Mouse (Mus musculus): ENCODE data around the gene Tcea3. TPM values are rescaled to one million over a fixed set of nuclear protein-coding genes. Genes with fewer than 3 reads are reported as not detected.
A peak's percentile ranks its signal among the peaks of the same experiment; 100 is the strongest.

The Tcea3 gene
- polyA plus RNA-seq, 1 experiment from 2014 or later: 29.1 TPM

DNA sequence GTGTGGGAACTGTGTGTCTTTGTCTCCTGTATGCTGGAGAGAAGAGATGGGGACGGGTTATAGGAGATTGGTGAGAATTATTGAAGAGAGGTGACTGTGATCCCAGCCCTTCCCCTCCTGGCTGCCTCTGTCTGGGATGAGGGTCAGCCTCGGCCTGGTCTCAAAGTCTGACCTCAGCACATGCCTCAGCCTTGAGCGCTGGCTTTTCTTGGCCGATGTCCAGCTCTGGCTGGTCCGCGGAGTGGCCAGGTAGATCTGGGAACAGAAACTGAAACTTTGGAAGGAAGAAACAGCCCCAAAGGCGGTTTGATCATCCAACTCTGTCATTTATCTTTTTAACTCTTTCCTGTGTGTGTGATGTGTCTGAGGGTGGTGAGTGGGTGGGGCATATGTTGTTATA, 33.9 kb upstream of the Tcea3 start:
- Histone ChIP-seq H3K27ac (ENCODE audit: low read length) (peak overlapping the region; percentile 10; the same call in 1 of the 2 replicates), H3K9me3 (replicated peaks; ENCODE audit: control insufficient read depth, low read length) (no peaks in the 10 kb centered on the region), H3K4me2 (ENCODE audit: low read depth, low read length) (no peak overlapping the region), H3K9ac (ENCODE audit: low read length) (peak overlapping the region; percentile 50; the same call in 1 of the 2 replicates), H3K27me3 (ENCODE audit: control insufficient read depth, insufficient read depth, low read length) (no peaks in the 10 kb centered on the region), H3K36me3 (ENCODE audit: control insufficient read depth, insufficient read depth, low read length) (no peaks in the 10 kb centered on the region), H3K4me3 (replicated peaks; ENCODE audit: low read length) (no peak overlapping the region), H3K4me1 (ENCODE audit: control insufficient read depth, insufficient read depth, low read length) (peaks cover 30% of the 10 kb centered on the region)
- no peak for ATAC-seq (ENCODE audit: insufficient read depth, low FRiP score)
- whole genome bisulfite sequencing: 53% methylated on average over 7 of the region's 7 CpGs

DNA sequence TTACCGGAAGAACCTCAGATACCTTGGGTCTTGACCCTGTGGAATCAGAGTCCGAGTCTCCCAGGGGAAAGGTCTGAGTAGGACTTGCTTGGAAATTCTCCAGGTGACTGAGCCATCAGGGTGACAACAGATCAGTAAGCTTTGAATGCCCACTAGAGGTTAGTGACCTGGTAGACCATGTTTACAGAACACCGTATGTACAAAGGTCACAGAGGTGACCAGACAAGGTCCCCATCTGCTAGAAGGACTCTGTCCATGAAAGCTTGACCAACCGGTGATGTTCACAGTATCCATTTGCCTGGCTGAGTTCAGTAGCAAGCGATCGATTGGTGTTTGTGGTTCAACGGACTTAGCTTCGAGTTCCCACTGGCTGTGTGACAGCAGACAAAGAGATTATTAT, 32.7 kb upstream of the Tcea3 start:
- no peak overlapping the region for H3K4me2 ChIP-seq (ENCODE audit: low read depth, low read length)
- H3K4me1 ChIP-seq (ENCODE audit: control insufficient read depth, insufficient read depth, low read length): peaks cover 37% of the 10 kb centered on the region
- no peak overlapping the region for H3K27ac ChIP-seq (ENCODE audit: low read length)
- H3K27me3 ChIP-seq (ENCODE audit: control insufficient read depth, insufficient read depth, low read length): no peaks in the 10 kb centered on the region
- no peak overlapping the region for H3K4me3 ChIP-seq (replicated peaks; ENCODE audit: low read length)
- H3K36me3 ChIP-seq (ENCODE audit: control insufficient read depth, insufficient read depth, low read length): no peaks in the 10 kb centered on the region
- no peak for ATAC-seq (ENCODE audit: insufficient read depth, low FRiP score)
- H3K9ac ChIP-seq (ENCODE audit: low read length): no peak overlapping the region
- 72% methylated on average over 8 of the region's 8 CpGs for WGBS
- H3K9me3 ChIP-seq (replicated peaks; ENCODE audit: control insufficient read depth, low read length): no peaks in the 10 kb centered on the region

DNA sequence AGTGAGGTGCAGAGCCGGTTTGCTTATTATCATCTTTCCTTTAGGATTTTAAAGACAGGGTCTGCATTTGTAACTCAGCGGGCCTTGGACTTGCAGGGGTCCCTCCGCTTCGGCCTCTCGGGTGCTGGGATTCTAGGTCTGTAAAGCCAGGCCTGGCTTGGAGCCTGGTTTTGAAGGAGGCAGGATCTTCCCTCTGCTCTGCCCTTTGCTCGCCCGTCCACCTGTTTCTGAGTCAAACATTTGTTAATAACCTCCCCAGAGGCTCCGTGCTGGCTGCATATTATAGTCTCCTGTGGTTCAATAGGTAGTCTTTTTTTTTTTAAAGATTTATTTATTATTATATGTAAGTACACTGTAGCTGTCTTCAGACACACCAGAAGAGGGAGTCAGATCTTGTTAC, 32.0 kb upstream of the Tcea3 start:
- Histone ChIP-seq H3K27me3 (ENCODE audit: control insufficient read depth, insufficient read depth, low read length) (no peaks in the 10 kb centered on the region), H3K36me3 (ENCODE audit: control insufficient read depth, insufficient read depth, low read length) (no peaks in the 10 kb centered on the region), H3K27ac (ENCODE audit: low read length) (no peak overlapping the region), H3K4me3 (replicated peaks; ENCODE audit: low read length) (no peak overlapping the region), H3K4me1 (ENCODE audit: control insufficient read depth, insufficient read depth, low read length) (peaks cover 45% of the 10 kb centered on the region), H3K4me2 (ENCODE audit: low read depth, low read length) (no peak overlapping the region), H3K9ac (ENCODE audit: low read length) (no peak overlapping the region), H3K9me3 (replicated peaks; ENCODE audit: control insufficient read depth, low read length) (no peaks in the 10 kb centered on the region)
- no peak for ATAC-seq (ENCODE audit: insufficient read depth, low FRiP score)
- 78% methylated on average over 8 of the region's 8 CpGs for WGBS

DNA sequence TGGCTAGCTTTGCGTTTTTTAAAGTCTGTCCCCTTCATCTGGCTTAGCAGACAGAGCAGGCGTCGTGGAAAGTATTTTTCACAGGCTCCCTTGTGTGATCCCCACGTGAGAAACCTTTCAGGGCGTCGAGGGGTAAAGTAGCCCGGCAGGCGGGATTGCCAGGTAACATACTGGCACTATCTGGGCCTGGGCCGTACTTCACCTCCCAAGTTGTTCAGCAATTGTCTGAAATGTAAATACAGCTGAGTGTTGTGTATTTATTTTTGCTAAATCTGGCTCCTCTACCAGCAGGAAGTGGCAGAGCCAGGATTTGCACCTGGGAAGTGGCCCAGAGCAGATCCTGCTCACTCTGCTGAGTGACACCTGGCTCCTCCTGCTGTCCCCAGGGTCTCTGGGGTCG, 30.5 kb upstream of the Tcea3 start:
- Histone ChIP-seq H3K9ac (ENCODE audit: low read length) (no peak overlapping the region), H3K4me2 (ENCODE audit: low read depth, low read length) (no peak overlapping the region), H3K36me3 (ENCODE audit: control insufficient read depth, insufficient read depth, low read length) (no peaks in the 10 kb centered on the region), H3K27ac (ENCODE audit: low read length) (0 out of 2 replicates have a peak overlapping the region, but pooled peaks have one; percentile 2), H3K27me3 (ENCODE audit: control insufficient read depth, insufficient read depth, low read length) (no peaks in the 10 kb centered on the region), H3K4me3 (replicated peaks; ENCODE audit: low read length) (no peak overlapping the region), H3K9me3 (replicated peaks; ENCODE audit: control insufficient read depth, low read length) (no peaks in the 10 kb centered on the region), H3K4me1 (ENCODE audit: control insufficient read depth, insufficient read depth, low read length) (peaks cover 49% of the 10 kb centered on the region)
- WGBS: 34% methylated on average over 10 of the region's 10 CpGs
- ATAC-seq (ENCODE audit: insufficient read depth, low FRiP score): no peak

DNA sequence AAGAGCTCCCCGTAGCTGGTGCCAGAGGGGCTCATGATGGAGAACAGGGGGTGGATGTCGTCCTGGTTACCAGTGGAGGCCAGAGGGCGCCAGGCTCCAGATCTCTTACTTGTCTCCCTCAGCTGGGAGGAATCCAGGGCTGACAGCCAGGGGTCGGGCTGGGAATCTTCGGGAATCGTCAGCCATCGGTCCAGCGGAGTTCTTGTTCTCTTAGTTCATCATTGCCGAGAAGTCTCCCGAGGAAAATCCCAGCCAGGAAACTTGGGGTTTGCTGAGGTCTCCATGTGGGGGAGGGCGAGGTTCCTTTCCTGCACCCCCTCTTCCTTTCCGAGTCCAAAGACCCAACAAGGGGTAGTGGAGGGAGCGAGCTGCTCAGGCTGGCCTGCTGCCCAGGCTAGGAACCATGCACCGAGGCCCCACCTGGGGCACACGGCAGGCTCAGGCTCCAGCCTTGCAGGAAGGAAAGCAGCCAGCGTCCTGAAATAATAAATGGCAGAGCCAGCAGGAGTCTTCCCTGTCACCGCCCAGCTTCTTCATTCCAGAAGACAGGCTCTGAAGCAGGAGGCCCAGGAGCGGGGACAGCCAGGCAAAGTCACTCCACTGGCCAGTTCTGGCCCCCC, 28.8 kb upstream of the Tcea3 start:
- H3K4me3 ChIP-seq (replicated peaks; ENCODE audit: low read length): 0 out of 2 replicates have a peak overlapping the region, but pooled peaks have one; percentile 11
- WGBS: 20% methylated on average over 18 of the region's 18 CpGs
- ATAC-seq (ENCODE audit: insufficient read depth, low FRiP score): peak; percentile 55

DNA sequence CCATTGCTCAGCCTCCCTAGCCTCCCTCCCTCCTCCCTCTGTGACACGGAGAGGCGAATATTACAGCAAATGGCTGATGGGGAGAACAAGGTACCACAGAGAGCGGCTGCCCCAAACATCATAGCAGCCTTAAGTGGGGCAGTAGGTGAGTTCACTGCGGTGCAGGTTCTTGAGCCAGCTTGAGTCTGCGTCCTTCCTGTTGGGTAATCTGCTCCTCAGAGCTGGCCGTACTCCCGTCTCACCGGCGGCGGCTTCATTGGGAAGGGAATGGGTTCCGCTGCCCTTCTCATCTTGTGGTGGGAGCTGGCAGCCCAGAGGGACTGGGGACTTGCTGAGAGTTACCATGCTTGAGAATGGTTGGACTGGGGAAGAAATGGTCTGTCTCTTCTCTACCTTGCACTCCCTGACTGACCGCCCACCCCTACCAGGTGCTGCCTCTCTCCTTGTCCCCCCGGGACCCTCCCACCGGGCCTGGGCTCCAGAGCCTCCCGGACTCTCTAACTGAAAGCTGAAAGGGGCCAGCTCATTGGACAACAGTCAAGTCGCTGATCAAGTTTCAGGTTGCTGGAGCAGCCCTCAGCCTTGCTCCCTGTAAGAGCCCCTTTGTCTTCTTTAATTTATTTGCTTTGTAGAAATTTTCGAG, 27.3 kb upstream of the Tcea3 start:
- no peaks in the 10 kb centered on the region for H3K36me3 ChIP-seq (ENCODE audit: control insufficient read depth, insufficient read depth, low read length)
- peak overlapping the region; percentile 42 for H3K4me2 ChIP-seq (ENCODE audit: low read depth, low read length)
- WGBS: 12% methylated on average over 17 of the region's 17 CpGs
- H3K27ac ChIP-seq (ENCODE audit: low read length): peak overlapping the region; percentile 62
- no peaks in the 10 kb centered on the region for H3K27me3 ChIP-seq (ENCODE audit: control insufficient read depth, insufficient read depth, low read length)
- H3K9ac ChIP-seq (ENCODE audit: low read length): peak overlapping the region; percentile 52
- peak; percentile 52; the same call in 1 of the 2 replicates for ATAC-seq (ENCODE audit: insufficient read depth, low FRiP score)
- H3K4me1 ChIP-seq (ENCODE audit: control insufficient read depth, insufficient read depth, low read length): peaks cover 42% of the 10 kb centered on the region
- no peaks in the 10 kb centered on the region for H3K9me3 ChIP-seq (replicated peaks; ENCODE audit: control insufficient read depth, low read length)
- peak overlapping the region; percentile 21 for H3K4me3 ChIP-seq (replicated peaks; ENCODE audit: low read length)

More for the DNA sequence above, 28.8 kb upstream of the Tcea3 start:
- Histone ChIP-seq H3K4me1 (ENCODE audit: control insufficient read depth, insufficient read depth, low read length) (peaks cover 43% of the 10 kb centered on the region), H3K27me3 (ENCODE audit: control insufficient read depth, insufficient read depth, low read length) (no peaks in the 10 kb centered on the region), H3K9me3 (replicated peaks; ENCODE audit: control insufficient read depth, low read length) (no peaks in the 10 kb centered on the region), H3K9ac (ENCODE audit: low read length) (peak overlapping the region; percentile 37), H3K36me3 (ENCODE audit: control insufficient read depth, insufficient read depth, low read length) (no peaks in the 10 kb centered on the region), H3K4me2 (ENCODE audit: low read depth, low read length) (peak overlapping the region; percentile 43), H3K27ac (ENCODE audit: low read length) (peak overlapping the region; percentile 73)

DNA sequence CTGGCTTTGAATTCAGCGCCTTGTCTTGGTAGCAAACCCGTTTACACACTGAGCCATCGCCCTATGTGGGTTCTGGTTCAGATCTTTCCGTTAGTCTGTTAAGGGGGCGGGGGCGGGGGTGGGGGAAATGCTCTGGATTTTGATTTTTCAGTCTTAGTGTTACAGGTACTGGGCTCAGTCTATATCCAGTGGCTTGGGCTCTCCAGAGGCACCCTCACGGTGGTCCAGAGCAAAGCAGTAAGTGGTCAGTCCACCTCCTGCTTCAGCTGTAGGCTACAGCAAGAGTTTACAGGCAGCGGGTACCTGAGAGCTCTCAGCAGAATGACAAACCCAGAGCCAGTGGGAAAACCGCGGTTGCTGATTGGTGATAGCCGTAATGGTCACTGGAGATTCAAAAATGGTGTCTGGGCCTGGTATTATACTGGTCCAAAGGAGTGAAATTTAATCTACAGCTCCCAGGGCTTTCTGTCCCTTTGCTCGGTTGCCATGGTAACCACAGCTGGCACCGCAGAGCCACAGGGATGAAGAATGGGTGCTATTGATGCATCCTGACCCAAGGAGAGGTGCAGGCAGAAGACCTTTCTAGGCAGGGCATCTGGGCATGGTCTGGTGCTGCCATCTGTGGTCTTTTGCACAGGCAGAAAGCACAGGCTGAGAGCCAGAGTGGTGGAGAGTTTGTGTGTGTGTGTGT, 23.8 kb upstream of the Tcea3 start:
- no peak overlapping the region for H3K4me2 ChIP-seq (ENCODE audit: low read depth, low read length)
- 68% methylated on average over 13 of the region's 13 CpGs for WGBS
- H3K27me3 ChIP-seq (ENCODE audit: control insufficient read depth, insufficient read depth, low read length): no peaks in the 10 kb centered on the region
- H3K9ac ChIP-seq (ENCODE audit: low read length): no peak overlapping the region
- no peak overlapping the region for H3K27ac ChIP-seq (ENCODE audit: low read length)
- no peak overlapping the region for H3K4me3 ChIP-seq (replicated peaks; ENCODE audit: low read length)
- no peaks in the 10 kb centered on the region for H3K36me3 ChIP-seq (ENCODE audit: control insufficient read depth, insufficient read depth, low read length)
- H3K9me3 ChIP-seq (replicated peaks; ENCODE audit: control insufficient read depth, low read length): no peaks in the 10 kb centered on the region
- peaks cover 23% of the 10 kb centered on the region for H3K4me1 ChIP-seq (ENCODE audit: control insufficient read depth, insufficient read depth, low read length)
- ATAC-seq (ENCODE audit: insufficient read depth, low FRiP score): no peak

DNA sequence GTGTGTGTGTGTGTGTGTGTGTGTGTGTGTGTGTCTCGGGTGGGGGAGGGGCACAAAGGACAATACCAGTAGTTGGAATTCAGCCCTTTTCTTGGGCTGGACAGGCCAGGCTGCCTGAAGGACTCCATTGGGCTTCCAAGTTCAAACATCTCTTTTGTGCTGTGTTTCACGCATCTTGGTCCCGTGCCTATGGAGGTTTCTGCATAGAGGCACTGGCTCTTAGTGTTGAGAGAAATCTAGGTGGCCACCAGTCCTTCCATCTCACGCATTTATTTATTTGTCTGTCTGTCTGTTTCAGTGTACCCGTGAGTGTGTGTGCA, 23.3 kb upstream of the Tcea3 start:
- no peaks in the 10 kb centered on the region for H3K27me3 ChIP-seq (ENCODE audit: control insufficient read depth, insufficient read depth, low read length)
- WGBS: 52% methylated on average over 5 of the region's 5 CpGs
- peaks cover 18% of the 10 kb centered on the region for H3K4me1 ChIP-seq (ENCODE audit: control insufficient read depth, insufficient read depth, low read length)
- no peak overlapping the region for H3K9ac ChIP-seq (ENCODE audit: low read length)
- H3K27ac ChIP-seq (ENCODE audit: low read length): no peak overlapping the region
- no peaks in the 10 kb centered on the region for H3K36me3 ChIP-seq (ENCODE audit: control insufficient read depth, insufficient read depth, low read length)
- no peak overlapping the region for H3K4me3 ChIP-seq (replicated peaks; ENCODE audit: low read length)
- no peak for ATAC-seq (ENCODE audit: insufficient read depth, low FRiP score)
- no peak overlapping the region for H3K4me2 ChIP-seq (ENCODE audit: low read depth, low read length)
- no peaks in the 10 kb centered on the region for H3K9me3 ChIP-seq (replicated peaks; ENCODE audit: control insufficient read depth, low read length)

Data from stomach, embryonic 16.5 days (tissue).